Mouse (Mus musculus) MEL (cell line): Measurements from ENCODE around the gene Prr5l. TPM values are rescaled to one million over a fixed set of nuclear protein-coding genes. Genes with fewer than 3 reads are reported as not detected.

Source experiments
- DNase-seq: peaks from one replicate; pipeline ENCODE4 v3.0.0; 2011; ENCODE audit warnings: low read depth, low spot score
- H3K27ac ChIP-seq: 2 replicates; pipeline ENCODE4 v1.5.1; 2012; ENCODE audit warnings: low read depth, mild to moderate bottlenecking, control low read depth, low read length, moderate library complexity; ENCODE audit not compliant: control insufficient read depth
- H3K27me3 ChIP-seq, 2 experiments: fragments of 150-350 bp in 1 of 2; sonication (generic) in 1 of 2; 2 replicates each; pipeline ENCODE4 v1.6.1; 2012; ENCODE audit warnings: low read length in 2 of 2, mild to moderate bottlenecking in 2 of 2, improper control_type of control experiment in 1 of 2, moderate library complexity in 1 of 2; ENCODE audit not compliant: insufficient read depth in 2 of 2, control insufficient read depth in 1 of 2
- H3K36me3 ChIP-seq, 2 experiments: 2 replicates each; pipeline ENCODE4 v1.6.1; 2012 to 2014; ENCODE audit warnings: low read length in 2 of 2, improper control_type of control experiment in 1 of 2, inconsistent platforms in 1 of 2, mild to moderate bottlenecking in 1 of 2; ENCODE audit not compliant: insufficient read depth in 2 of 2, control insufficient read depth in 1 of 2
- H3K4me1 ChIP-seq, 2 experiments: fragments of 150-350 bp in 1 of 2; sonication (generic) in 1 of 2; 2 replicates each; pipeline ENCODE4 v1.6.1; 2012; ENCODE audit warnings: low read length in 2 of 2, improper control_type of control experiment in 1 of 2, mild to moderate bottlenecking in 1 of 2; ENCODE audit not compliant: insufficient read depth in 2 of 2, control insufficient read depth in 1 of 2
- H3K4me3 ChIP-seq, 2 experiments: fragments of 150-350 bp in 1 of 2; sonication (generic) in 1 of 2; 2 replicates each; pipeline ENCODE4 v1.5.1; 2012; ENCODE audit warnings: low read depth in 2 of 2, low read length in 2 of 2, mild to moderate bottlenecking in 2 of 2, moderate library complexity in 2 of 2, control low read depth in 1 of 2, improper control_type of control experiment in 1 of 2; ENCODE audit not compliant: control insufficient read depth in 1 of 2, insufficient read depth in 1 of 2
- H3K79me2 ChIP-seq: 2 replicates; pipeline ENCODE4 v1.6.1; 2012; ENCODE audit warnings: mild to moderate bottlenecking, low read length, moderate library complexity; ENCODE audit not compliant: control insufficient read depth, poor library complexity, insufficient read depth
- H3K9ac ChIP-seq: 2 replicates; pipeline ENCODE4 v1.6.1; 2012; ENCODE audit warnings: low read depth, mild to moderate bottlenecking, control low read depth, low read length, moderate library complexity; ENCODE audit not compliant: control insufficient read depth, poor library complexity, severe bottlenecking
- H3K9me3 ChIP-seq: fragments of 150-350 bp; sonication (generic); replicated peaks from 2 replicates; pipeline ENCODE4 v1.6.1; 2012; ENCODE audit warnings: mild to moderate bottlenecking, low read length, improper control_type of control experiment, moderate library complexity; ENCODE audit not compliant: insufficient read depth
- CHD1 ChIP-seq: IDR thresholded peaks from 2 replicates; pipeline ENCODE4 v1.6.1; 2012; ENCODE audit warnings: low read depth, mild to moderate bottlenecking, inconsistent platforms, low read length, improper control_type of control experiment
- CHD2 ChIP-seq: IDR thresholded peaks from 2 replicates; pipeline ENCODE4 v1.6.1; 2011; ENCODE audit warnings: low read length, improper control_type of control experiment
- CTCF ChIP-seq, 3 experiments: IDR thresholded peaks in 2 of 3; conservative IDR thresholded peaks in 1 of 3; 2 replicates each; pipeline ENCODE4 v1.5.1; 2011 to 2012; ENCODE audit warnings: low read length in 3 of 3, low read depth in 2 of 3, mild to moderate bottlenecking in 2 of 3, improper control_type of control experiment in 1 of 3, inconsistent platforms in 1 of 3, mixed read lengths in 1 of 3, moderate library complexity in 1 of 3; ENCODE audit not compliant: control insufficient read depth in 1 of 3, insufficient read depth in 1 of 3, poor library complexity in 1 of 3, severe bottlenecking in 1 of 3
- E2F4 ChIP-seq: IDR thresholded peaks from 2 replicates; pipeline ENCODE4 v1.6.1; 2011; ENCODE audit warnings: low read depth, low read length, improper control_type of control experiment, borderline replicate concordance
- ELF1 ChIP-seq: IDR thresholded peaks from 2 replicates; pipeline ENCODE4 v1.6.1; 2014; ENCODE audit warnings: low read depth, mild to moderate bottlenecking, inconsistent platforms, low read length, improper control_type of control experiment, moderate library complexity
- EP300 ChIP-seq, 2 experiments: IDR thresholded peaks; 2 replicates each; pipeline ENCODE4 v1.6.1; 2011; ENCODE audit warnings: improper control_type of control experiment in 2 of 2, low read length in 2 of 2, low read depth in 1 of 2, mild to moderate bottlenecking in 1 of 2
- GATA1 ChIP-seq: IDR thresholded peaks from 2 replicates; pipeline ENCODE4 v1.6.1; 2011; ENCODE audit warnings: low read depth, low read length, improper control_type of control experiment
- HCFC1 ChIP-seq: IDR thresholded peaks from 2 replicates; pipeline ENCODE4 v1.6.1; 2012; ENCODE audit warnings: low read depth, mild to moderate bottlenecking, inconsistent platforms, low read length, improper control_type of control experiment, moderate library complexity
- KAT2A ChIP-seq: conservative IDR thresholded peaks from 2 replicates; pipeline ENCODE4 v1.6.1; 2012; ENCODE audit warnings: low read depth, low read length, improper control_type of control experiment, inconsistent platforms
- MXI1 ChIP-seq: IDR thresholded peaks from 2 replicates; pipeline ENCODE4 v1.6.1; 2011; ENCODE audit warnings: mild to moderate bottlenecking, low read depth, low read length, improper control_type of control experiment
- POLR2A ChIP-seq, 2 experiments: IDR thresholded peaks; 2 replicates each; pipeline ENCODE4 v1.6.1; 2011 to 2012; ENCODE audit warnings: low read length in 2 of 2, mild to moderate bottlenecking in 2 of 2, control low read depth in 1 of 2, improper control_type of control experiment in 1 of 2, low read depth in 1 of 2, moderate library complexity in 1 of 2; ENCODE audit not compliant: control insufficient read depth in 1 of 2, insufficient read depth in 1 of 2, poor library complexity in 1 of 2
- POLR2AphosphoS2 ChIP-seq: IDR thresholded peaks from 2 replicates; pipeline ENCODE4 v1.6.1; 2011; ENCODE audit warnings: low read length, improper control_type of control experiment
- RAD21 ChIP-seq: IDR thresholded peaks from 2 replicates; pipeline ENCODE4 v1.6.1; 2011; ENCODE audit warnings: mild to moderate bottlenecking, low read depth, low read length, improper control_type of control experiment
- SIN3A ChIP-seq: IDR thresholded peaks from 2 replicates; pipeline ENCODE4 v1.6.1; 2012; ENCODE audit warnings: low read length, improper control_type of control experiment, inconsistent platforms
- SMC3 ChIP-seq: IDR thresholded peaks from 2 replicates; pipeline ENCODE4 v1.6.1; 2011; ENCODE audit warnings: low read depth, low read length, improper control_type of control experiment
- TBP ChIP-seq: IDR thresholded peaks from 2 replicates; pipeline ENCODE4 v1.8.0; 2011; ENCODE audit warnings: low read depth, low read length, improper control_type of control experiment
- ZC3H11A ChIP-seq: IDR thresholded peaks from 2 replicates; pipeline ENCODE4 v1.6.1; 2012; ENCODE audit warnings: low read depth, mild to moderate bottlenecking, inconsistent platforms, low read length, improper control_type of control experiment
- ZMIZ1 ChIP-seq: IDR thresholded peaks from 2 replicates; pipeline ENCODE4 v1.6.1; 2012; ENCODE audit warnings: low read depth, mild to moderate bottlenecking, inconsistent platforms, low read length, improper control_type of control experiment, moderate library complexity
- ZNF384 ChIP-seq: IDR thresholded peaks from 2 replicates; pipeline ENCODE4 v1.6.1; 2012; ENCODE audit warnings: low read depth, mild to moderate bottlenecking, inconsistent platforms, low read length, improper control_type of control experiment
- polyA plus RNA-seq, 2 experiments: library from polyadenylated mRNA; stranded (reverse) in 1 of 2; unstranded in 1 of 2; fragments of >175 nt in 1 of 2; fragments of >200 nt in 1 of 2; gene quantifications; 2 replicates each; pipeline versions ENCODE4 v1.2.1 to v1.2.4; 2012; ENCODE audit warnings: low replicate concordance in 2 of 2, low read depth in 1 of 2; ENCODE audit not compliant: insufficient read length in 2 of 2, insufficient read depth in 1 of 2, missing spikeins in 1 of 2
- total RNA-seq: library from RNA; depleted of rRNA; stranded (reverse); fragments of 300-350 nt; gene quantifications from 2 replicates; pipeline ENCODE4 v1.2.3, GENCODE M21; 2012

Prr5l gene
- total and polyA plus RNA-seq, 3 experiments = 0.04 TPM; not detected in 2

DNA sequence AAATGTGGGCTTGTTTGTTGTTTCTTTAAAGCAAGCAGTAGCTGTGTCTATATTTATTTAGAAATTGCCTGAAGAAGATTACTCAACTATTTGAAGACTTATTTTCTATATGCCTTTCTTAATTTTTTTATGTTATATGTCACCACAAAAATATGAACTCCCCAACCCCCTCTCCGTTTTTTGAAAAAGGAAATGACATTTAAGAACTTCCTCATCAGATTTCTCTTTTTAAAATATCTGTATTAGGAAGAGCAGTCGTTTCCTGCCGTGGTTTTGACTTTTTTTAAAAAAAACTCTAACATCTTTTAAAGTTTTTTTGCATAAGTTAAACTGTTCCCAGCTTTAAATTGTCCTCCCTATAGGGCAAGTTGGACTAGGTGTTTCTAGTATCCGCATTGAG is 183.5 kb downstream of the Prr5l start:
- H3K36me3 ChIP-seq = peaks cover 0 to 4% of the 10 kb centered on the region in 2 experiments; a peak in 2 of 4 replicates
- no peak overlapping the region for H3K27ac ChIP-seq
- TF ChIP-seq HCFC1 = 0 out of 2 replicates have a peak, but pooled peaks have one; percentile 24
- TF ChIP-seq ELF1 = no peak
- 0 out of 2 replicates have a peak, but pooled peaks have one; percentile 19 for TF ChIP-seq SIN3A
- peak; percentile 71 for TF ChIP-seq ZNF384
- peak; percentile 22 to 29; a peak in 1 of 4 replicates for TF ChIP-seq EP300 (IDR thresholded peaks at IDR 0.05; ENCODE audit: low read depth in 1 of 2, low read length in 2 of 2)
- no peak for TF ChIP-seq KAT2A
- peak; percentile 13 for DNase-seq
- H3K9ac ChIP-seq = no peak overlapping the region
- H3K4me3 ChIP-seq = no peak overlapping the region
- H3K27me3 ChIP-seq = no peaks in the 10 kb centered on the region
- peaks cover 0 to 5% of the 10 kb centered on the region in 2 experiments; a peak in 1 of 4 replicates for H3K4me1 ChIP-seq
- no peaks in the 10 kb centered on the region for H3K9me3 ChIP-seq
- H3K79me2 ChIP-seq = no peaks in the 10 kb centered on the region

DNA sequence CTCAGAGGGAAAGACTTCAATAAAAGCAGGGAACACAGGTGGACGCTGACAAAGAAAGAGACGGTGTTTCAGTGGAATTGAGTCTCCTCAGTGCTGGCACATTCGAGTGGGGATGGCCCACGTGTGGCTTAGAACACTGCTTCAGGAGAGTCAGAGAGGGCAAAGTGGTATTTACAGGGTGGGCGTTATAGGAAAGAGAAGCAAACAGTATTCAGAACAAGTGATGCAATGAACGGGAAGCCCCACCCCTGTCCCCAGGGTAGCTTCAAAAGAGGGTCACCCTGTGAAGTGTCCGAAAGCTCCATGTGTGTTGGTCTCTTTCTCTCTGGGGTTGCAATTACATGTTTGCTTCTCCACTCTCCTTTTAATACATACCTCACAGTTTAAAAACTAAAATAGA is 187.2 kb downstream of the Prr5l start:
- H3K36me3 ChIP-seq = peaks cover 0 to 4% of the 10 kb centered on the region in 2 experiments; a peak in 2 of 4 replicates
- no peaks in the 10 kb centered on the region for H3K9me3 ChIP-seq
- no peak overlapping the region for H3K9ac ChIP-seq
- H3K27ac ChIP-seq = no peak overlapping the region
- H3K4me1 ChIP-seq = peaks cover 0 to 5% of the 10 kb centered on the region in 2 experiments; a peak in 1 of 4 replicates
- DNase-seq = no peak
- no peaks in the 10 kb centered on the region for H3K27me3 ChIP-seq
- H3K4me3 ChIP-seq = no peak overlapping the region
- H3K79me2 ChIP-seq = no peaks in the 10 kb centered on the region
- TF ChIP-seq TBP (no peak), SMC3 (no peak), POLR2AphosphoS2 (no peak), ELF1 (no peak), CHD2 (no peak), SIN3A (no peak), POLR2A (IDR thresholded peaks at IDR 0.05; ENCODE audit: control insufficient read depth in 1 of 2, insufficient read depth in 1 of 2, low read depth in 1 of 2, low read length in 2 of 2, poor library complexity in 1 of 2) (no peak), GATA1 (no peak), ZMIZ1 (no peak), KAT2A (no peak), HCFC1 (no peak), MXI1 (no peak), E2F4 (no peak), EP300 (IDR thresholded peaks at IDR 0.05; ENCODE audit: low read depth in 1 of 2, low read length in 2 of 2) (no peak)

DNA sequence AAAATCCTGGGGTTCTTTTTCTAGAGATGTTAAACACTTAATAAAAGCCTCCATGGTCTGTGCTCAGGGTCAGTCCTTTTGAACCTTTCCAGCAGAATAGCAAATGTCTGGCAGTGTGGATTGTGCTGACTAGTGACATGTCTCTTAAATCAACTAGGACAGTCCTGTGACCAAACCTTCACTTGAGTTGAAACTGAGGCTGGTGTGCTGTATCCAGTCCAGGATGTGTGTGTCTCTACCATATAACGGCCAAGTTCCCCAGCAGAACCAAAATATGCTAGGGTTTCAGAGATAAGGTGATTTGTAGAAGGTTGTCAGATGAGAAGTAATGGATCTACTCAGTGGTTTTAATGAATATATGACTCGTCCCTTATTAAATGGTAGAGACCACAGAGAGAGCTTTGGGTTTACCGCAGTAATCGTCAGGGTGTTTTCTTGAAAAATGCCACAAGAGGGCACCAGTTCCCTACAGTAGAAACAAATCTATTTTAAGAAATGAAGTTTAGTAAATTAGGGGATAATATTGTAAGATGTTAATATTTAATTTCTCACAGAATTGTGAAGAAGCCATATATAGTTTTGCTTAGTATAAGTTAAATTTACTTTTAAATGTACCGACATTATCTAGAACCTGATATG is 189.1 kb downstream of the Prr5l start:
- H3K4me3 ChIP-seq = no peak overlapping the region
- H3K9me3 ChIP-seq = no peaks in the 10 kb centered on the region
- H3K27me3 ChIP-seq = no peaks in the 10 kb centered on the region
- no peak for TF ChIP-seq EP300 (IDR thresholded peaks at IDR 0.05; ENCODE audit: low read depth in 1 of 2, low read length in 2 of 2)
- peak; percentile 72 for TF ChIP-seq RAD21
- no peak for TF ChIP-seq HCFC1
- TF ChIP-seq ZC3H11A = peak; percentile 41; the same call in 1 of the 2 replicates
- no peak for TF ChIP-seq CHD1
- TF ChIP-seq CTCF (IDR thresholded peaks at IDR 0.05 in 2 of 3, conservative IDR thresholded peaks at IDR 0.05 in 1 of 3; ENCODE audit: control insufficient read depth in 1 of 3, insufficient read depth in 1 of 3, low read depth in 2 of 3, low read length in 3 of 3, poor library complexity in 1 of 3, severe bottlenecking in 1 of 3) = peak; percentile 28 to 66 (median 46); a peak in 5 of 6 replicates
- peak; percentile 50 for TF ChIP-seq SMC3
- H3K4me1 ChIP-seq = peaks cover 0 to 2% of the 10 kb centered on the region in 2 experiments; a peak in 1 of 4 replicates
- H3K36me3 ChIP-seq = peaks cover 0 to 7% of the 10 kb centered on the region in 2 experiments; a peak in 2 of 4 replicates
- peak; percentile 49 for DNase-seq
- H3K27ac ChIP-seq = no peak overlapping the region
- no peaks in the 10 kb centered on the region for H3K79me2 ChIP-seq
- no peak overlapping the region for H3K9ac ChIP-seq
